In genomic region chr7:122667903-122668302, GRCm38 (mm10) we compare ENCODE assay signal across 9 mouse cellular contexts. TPM values are rescaled to one million over a fixed set of nuclear protein-coding genes. Genes with fewer than 3 reads are reported as not detected.
DNase-seq lines count a peak whose midpoint lies in the region; TF ChIP-seq lines count a peak whose summit lies in the region.
"Had no signal": no experiment of that assay in that cellular context is flagged by ENCODE, and none has a peak within 500 bp of the region (broad histone marks: within the 10 kb centered on the region; RNA-seq: fewer than 3 reads in every experiment).

No protein-coding gene starts in this region.

- H3K4me3 ChIP-seq in spleen, adult 2 months (ENCODE audit: extremely low read depth, insufficient read depth, insufficient read length), result no peak overlapping the region

- peak; percentile 2 to 24 for DNase-seq in heart, postnatal 10 days
- DNase-seq in heart, adult 9 months (ENCODE audit: low spot score in 2 of 2), result no peak
- DNase-seq in spleen, adult 2 months (ENCODE audit: low read depth in 1 of 2, low spot score in 2 of 2), result peak in 1 of 2 experiments; percentile 4
- no peak for DNase-seq in spleen, postnatal 36 days (ENCODE audit: low spot score in 2 of 2)
- peak; percentile 61 to 63 for DNase-seq in cerebellum, postnatal 14 days
- DNase-seq in left cerebral cortex, postnatal 4 days, result peak; percentile 35
- DNase-seq in thymus, postnatal 4 days, result peak; percentile 37
- no peak for DNase-seq in urinary bladder, postnatal 4 days (ENCODE audit: low spot score in 2 of 2)

- H3K27ac ChIP-seq in spleen, adult 2 months (ENCODE audit: insufficient read depth, low read length), result no peak overlapping the region

- intact Hi-C loops in heart, postnatal 10 days (cut with DNase I), result loop anchor here (2.0 kb wide), 2 partner anchors 195 to 253 kb away; no protein-coding TSS in a partner anchor
- intact Hi-C loops in left cerebral cortex, postnatal 4 days (cut with DNase I), result no loop called here

- 25% methylated on average over 5 of the region's 5 CpGs for WGBS in spleen, adult 2 months

- H3K27me3 ChIP-seq in spleen, adult 2 months (ENCODE audit: control insufficient read depth, insufficient read depth, low read length), result peaks cover 4% of the 10 kb centered on the region; the same call in 1 of the 2 replicates

- no peaks in the 10 kb centered on the region for H3K36me3 ChIP-seq in spleen, adult 2 months (ENCODE audit: control insufficient read depth, insufficient read depth, low read length)

- peak; percentile 32; the same call in 1 of the 2 replicates for TF ChIP-seq CTCF in spleen, adult 2 months (IDR thresholded peaks at IDR 0.05; ENCODE audit: extremely low read depth, insufficient read depth, insufficient read length, insufficient replicate concordance)

- H3K4me1 ChIP-seq in spleen, adult 2 months (ENCODE audit: control insufficient read depth, insufficient read depth, insufficient read length), result no peaks in the 10 kb centered on the region

- no peak for TF ChIP-seq POLR2A in spleen, adult 2 months (IDR thresholded peaks at IDR 0.05; ENCODE audit: low read depth, low read length)

RNA-seq across cellular contexts. Expression of gene Cacng3, which starts 2.4 kb away (rescaled TPM):
- under 1 TPM in 1 of 2 experiments, not detected in 1; 0.30 TPM for total RNA-seq in heart, postnatal 10 days (2021)
- polyA plus RNA-seq in spleen, adult 2 months (2012; rRNA removed), result 0.34 and 0.48 TPM in 2 replicates
- 10 to 100 TPM; 32.2 to 39.0 TPM for total RNA-seq in left cerebral cortex, postnatal 4 days (2021)
- total RNA-seq: hematopoietic stem cell, adult 5-6 weeks had no signal

Comparison
In these comparisons a context has a peak if more than half of its experiments do, and no peak if none do; other contexts are left out.
1. DNase-seq: peak in heart, postnatal 10 days (2 of 2), cerebellum, postnatal 14 days (2 of 2), left cerebral cortex, postnatal 4 days (single experiment) and thymus, postnatal 4 days (single experiment); none in heart, adult 9 months (0 of 2), spleen, postnatal 36 days (0 of 2) and urinary bladder, postnatal 4 days (0 of 2).
2. RNA of gene Cacng3, which starts 2.4 kb away (total RNA-seq): 32.2 to 39.0 TPM in left cerebral cortex, postnatal 4 days; 0.30 TPM in heart, postnatal 10 days; every median in the first group is over 10 times any median in the second.